Mouse (Mus musculus): ENCODE results near the gene Gstcd.

Gstcd gene

GRCm38 (mm10) chr3:133091664-133092273, at the start of gene Gstcd, which contains the start of gene Ints12:
Gstcd (minus strand) TSS chr3:133092033.
Ints12 (plus strand) TSS chr3:133091840.
- DNase-seq (ENCODE audit: low spot score in 2 of 2) = peak; percentile 93 to 96

- peak in 1 of 2 experiments; percentile 9 for DNase-seq (ENCODE audit: low spot score in 2 of 2)
These were observed 40.8 kb upstream of the Gstcd start for GRCm38 (mm10) chr3:133132611-133133010.

- DNase-seq (ENCODE audit: low spot score in 2 of 2) = no peak
These were observed 39.5 kb upstream of the Gstcd start for GRCm38 (mm10) chr3:133131372-133131771.

DNA sequence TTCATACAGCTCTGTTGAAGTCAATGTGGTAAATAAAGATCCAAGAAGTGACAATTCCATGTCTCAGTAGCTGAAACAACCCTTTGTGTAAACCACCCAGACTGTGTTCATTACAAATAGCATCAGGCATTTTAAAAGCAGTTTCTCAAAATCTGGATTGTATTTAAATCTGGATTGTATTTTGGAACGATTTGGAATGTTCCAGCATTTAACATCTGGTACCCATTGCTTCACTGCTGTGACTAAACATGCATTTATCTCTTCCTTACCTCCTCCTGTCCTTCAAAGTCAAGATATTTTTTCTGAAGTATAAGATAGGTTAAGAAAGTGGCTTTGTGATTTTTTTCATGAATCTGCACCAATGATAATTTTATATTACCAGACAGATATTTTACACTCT, 21.4 kb upstream of the Gstcd start:
- no peak for DNase-seq (ENCODE audit: low spot score in 2 of 2)

GRCm38 (mm10) chr3:133111741-133112140, 19.9 kb upstream of the Gstcd start:
- DNase-seq (ENCODE audit: low spot score in 2 of 2) = peak in 1 of 2 experiments; percentile 41

GRCm38 (mm10) chr3:133109844-133110243, 18.0 kb upstream of the Gstcd start:
- DNase-seq (ENCODE audit: low spot score in 2 of 2) = no peak

GRCm38 (mm10) chr3:133108731-133109130, 16.9 kb upstream of the Gstcd start:
- DNase-seq (ENCODE audit: low spot score in 2 of 2) = no peak

DNA sequence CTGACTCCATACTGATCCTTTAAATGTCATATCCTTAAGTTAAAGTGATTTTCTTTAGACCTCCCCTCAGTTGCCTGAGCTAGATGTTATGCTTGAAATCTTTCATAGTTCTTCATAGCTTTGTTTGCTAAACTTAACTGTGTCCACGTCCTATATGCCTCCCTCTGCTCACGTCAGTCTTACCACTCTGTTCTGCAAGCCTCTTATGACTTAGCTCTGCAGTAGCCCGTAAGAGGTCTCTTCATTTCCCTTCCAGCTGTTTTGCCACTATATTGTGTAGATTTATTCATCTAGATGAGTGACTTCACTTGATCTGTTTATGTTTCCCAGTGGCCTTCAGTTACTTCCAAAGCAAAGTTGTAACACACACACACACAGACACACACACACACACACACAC, 12.6 kb upstream of the Gstcd start:
- DNase-seq (ENCODE audit: low spot score in 2 of 2) = no peak

GRCm38 (mm10) chr3:133103768-133104167, 11.9 kb upstream of the Gstcd start:
- no peak for DNase-seq (ENCODE audit: low spot score in 2 of 2)

- DNase-seq (ENCODE audit: low spot score in 2 of 2) = no peak
These were observed 7.1 kb upstream of the Gstcd start for GRCm38 (mm10) chr3:133098909-133099308.

DNA sequence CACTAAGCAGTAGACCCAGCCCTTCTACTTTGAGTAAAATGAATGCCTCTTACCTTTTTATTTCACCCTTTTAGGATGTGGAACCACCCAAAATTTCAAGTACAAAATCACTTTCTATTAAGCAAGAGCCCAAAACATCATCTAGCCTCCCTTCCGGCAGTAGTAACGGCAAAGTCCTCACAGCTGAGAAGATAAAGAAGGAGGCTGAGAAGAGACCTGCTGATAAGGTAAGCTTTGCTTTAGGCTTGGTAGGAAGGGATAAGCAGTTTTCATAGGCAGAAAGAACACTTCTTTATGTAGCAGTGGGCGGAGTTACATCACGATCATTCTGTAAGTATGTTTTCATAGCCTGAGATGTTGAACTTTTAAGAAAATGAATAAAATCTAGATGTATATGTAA, 6.5 kb upstream of the Gstcd start:
- no peak for DNase-seq (ENCODE audit: low spot score in 2 of 2)

- DNase-seq (ENCODE audit: low spot score in 2 of 2) = no peak
These were observed 6.1 kb upstream of the Gstcd start for GRCm38 (mm10) chr3:133097936-133098335.

DNA sequence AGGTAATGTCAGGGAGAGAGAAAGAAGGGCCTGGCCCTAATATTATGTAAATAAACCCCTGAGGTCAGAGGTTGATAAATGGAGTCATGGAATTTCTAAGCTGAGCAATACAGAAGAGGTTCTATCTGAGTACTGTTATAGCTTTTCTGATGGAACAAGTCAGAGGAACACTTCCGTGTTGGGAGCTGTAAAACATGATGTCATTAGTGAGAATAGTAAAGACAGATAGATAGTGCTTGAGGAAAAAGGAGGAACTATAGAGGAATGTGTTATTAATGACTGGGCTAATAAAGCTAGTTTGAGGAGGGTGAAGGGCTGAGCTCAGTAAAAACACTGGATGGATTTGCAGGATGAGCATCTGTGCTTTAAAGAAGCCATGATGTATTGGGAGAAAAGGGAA, 2.5 kb upstream of the Gstcd start:
- DNase-seq (ENCODE audit: low spot score in 2 of 2) = no peak

DNA sequence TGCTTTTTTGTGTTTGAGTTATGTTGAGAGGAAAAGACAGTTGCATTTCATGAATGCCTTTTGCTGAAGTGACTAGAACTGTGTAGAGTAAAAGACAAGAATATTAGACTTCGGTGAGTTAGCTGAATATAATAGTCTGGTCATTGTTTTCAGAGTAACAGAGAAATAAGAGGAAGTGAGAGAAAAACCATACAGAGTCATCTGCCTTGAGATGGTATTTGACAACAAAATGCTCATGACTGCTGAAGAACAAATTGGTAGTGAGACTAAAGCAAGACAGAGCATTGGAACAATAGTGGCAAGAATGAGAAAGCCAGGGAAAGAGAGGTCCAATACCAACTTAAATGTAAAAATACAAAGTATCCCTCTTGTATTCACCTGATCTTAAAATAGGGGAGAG, 1.1 kb upstream of the Gstcd start:
- no peak for DNase-seq (ENCODE audit: low spot score in 2 of 2)

GRCm38 (mm10) chr3:133092274-133092853, 531 bp upstream of the Gstcd start:
- no peak for DNase-seq (ENCODE audit: low spot score in 2 of 2)

- peak; percentile 68 to 73 for DNase-seq (ENCODE audit: low spot score in 2 of 2)
These were observed 641 bp downstream of the Gstcd start for GRCm38 (mm10) chr3:133091121-133091663.

- DNase-seq (ENCODE audit: low spot score in 2 of 2) = no peak
These were observed 1.3 kb downstream of the Gstcd start for GRCm38 (mm10) chr3:133090247-133091120.

GRCm38 (mm10) chr3:133085858-133086257, 6.0 kb downstream of the Gstcd start:
- no peak for DNase-seq (ENCODE audit: low spot score in 2 of 2)

DNA sequence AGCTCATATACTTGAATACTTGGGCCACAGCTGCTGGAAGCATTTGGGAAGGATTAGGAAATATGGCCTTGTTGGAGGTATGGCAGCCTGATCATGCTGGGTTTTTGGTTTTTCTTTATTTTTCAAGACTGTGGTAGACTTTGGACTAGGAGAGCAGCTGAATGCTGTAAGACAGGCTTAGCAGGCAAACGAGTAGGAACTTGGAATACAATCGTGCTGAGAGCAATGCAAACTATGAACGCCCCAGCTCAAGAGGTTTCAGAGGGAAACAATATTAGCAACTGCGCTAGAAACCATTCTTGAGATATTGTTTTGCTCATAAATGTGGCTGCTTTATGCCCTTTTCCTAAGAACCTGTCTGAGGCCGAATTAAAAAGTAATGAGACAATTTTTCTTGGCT, 9.1 kb downstream of the Gstcd start:
- DNase-seq (ENCODE audit: low spot score in 2 of 2) = no peak

DNA sequence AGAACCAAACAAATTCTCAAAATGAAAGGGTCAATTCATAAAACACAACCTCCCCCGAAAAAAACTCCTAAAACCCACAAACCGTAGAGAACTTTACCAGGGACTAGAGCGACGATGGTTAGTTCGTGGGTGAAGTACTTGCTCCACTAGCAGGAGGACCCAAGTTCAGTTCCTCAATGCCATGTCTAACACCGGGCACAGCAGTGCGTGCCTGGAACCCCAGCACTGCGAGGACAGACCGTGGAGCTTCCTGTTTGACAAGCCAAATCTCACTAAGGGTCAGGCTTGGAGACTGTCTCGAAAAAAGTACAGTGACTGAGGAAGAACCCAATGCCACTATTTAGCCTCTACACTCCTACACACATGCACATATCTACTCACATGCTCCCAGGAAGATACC, 16.3 kb downstream of the Gstcd start:
- DNase-seq (ENCODE audit: low spot score in 2 of 2) = no peak

GRCm38 (mm10) chr3:133052068-133052467, 39.8 kb downstream of the Gstcd start:
- DNase-seq (ENCODE audit: low spot score in 2 of 2) = no peak

DNA sequence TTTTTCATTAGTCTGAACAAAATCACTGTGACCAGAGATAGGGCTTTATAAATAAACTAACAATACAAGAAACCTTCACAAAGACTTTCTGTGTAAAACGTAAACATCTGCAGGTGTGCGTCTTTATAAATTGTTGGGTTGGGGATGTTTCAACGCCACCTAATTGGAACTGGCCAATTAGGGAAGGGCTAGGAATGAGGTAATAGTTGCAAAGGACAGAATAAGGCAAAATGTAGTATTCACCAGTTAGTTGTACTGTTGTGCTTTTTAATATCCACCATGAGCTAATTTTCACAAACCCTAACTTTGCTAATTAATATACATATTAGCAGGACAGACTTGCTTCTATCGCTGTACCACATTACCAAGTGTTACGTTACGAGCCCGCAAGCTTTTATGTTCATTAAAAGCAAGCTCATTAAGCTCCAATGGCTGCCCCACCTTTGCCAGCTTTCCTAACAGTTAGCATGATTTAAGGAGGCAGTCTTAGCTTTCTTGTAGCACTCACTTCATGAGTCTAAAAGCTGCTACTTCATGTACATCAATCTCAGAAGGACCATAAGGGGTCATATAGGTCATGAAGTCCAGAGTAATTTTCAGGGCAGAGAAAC, 58.6 kb downstream of the Gstcd start:
- DNase-seq (ENCODE audit: low spot score in 2 of 2) = no peak
